Comparison of ENCODE assay signal across 8 mouse cellular contexts in genomic region chr2:127142577-127143157, GRCm38 (mm10). TPM values are rescaled to one million over a fixed set of nuclear protein-coding genes. Genes with fewer than 3 reads are reported as not detected.
DNase-seq lines count a peak whose midpoint lies in the region; ATAC-seq and TF ChIP-seq lines count a peak whose summit lies in the region.

No protein-coding gene starts in this region.

- H3K9me3 ChIP-seq in heart, embryonic 10.5 days, result no peaks in the 10 kb centered on the region
- peaks cover 3% of the 10 kb centered on the region for H3K9me3 ChIP-seq in G1E (replicated peaks)
- H3K9me3 ChIP-seq in heart, embryonic 14.5 days (ENCODE audit: control insufficient read depth, low read length), result peaks cover 3% of the 10 kb centered on the region; the same call in 1 of the 2 replicates
- no peaks in the 10 kb centered on the region for H3K9me3 ChIP-seq in liver, embryonic 13.5 days (replicated peaks)

- TF ChIP-seq CTCF in G1E (IDR thresholded peaks at IDR 0.05; ENCODE audit: low read depth, low read length), result no peak

- peak overlapping the region; percentile 82 for H3K4me2 ChIP-seq in heart, embryonic 14.5 days (ENCODE audit: low read length)
- H3K4me2 ChIP-seq in liver, embryonic 13.5 days, result peak overlapping the region; percentile 91

- H3K27ac ChIP-seq in heart, embryonic 10.5 days, result peak overlapping the region; percentile 85
- H3K27ac ChIP-seq in heart, embryonic 14.5 days (replicated peaks in 1 of 2; ENCODE audit: control insufficient read depth in 1 of 2, insufficient read depth in 1 of 2, low read depth in 2 of 2, low read length in 2 of 2), result no peak overlapping the region
- peak overlapping the region; percentile 68 for H3K27ac ChIP-seq in liver, embryonic 13.5 days

- peaks cover 24% of the 10 kb centered on the region for H3K4me1 ChIP-seq in heart, embryonic 10.5 days
- H3K4me1 ChIP-seq in G1E (ENCODE audit: insufficient read depth, low read depth, low read length), result peaks cover 83% of the 10 kb centered on the region
- peaks cover 3 to 14% of the 10 kb centered on the region in 2 experiments for H3K4me1 ChIP-seq in heart, embryonic 14.5 days (ENCODE audit: control insufficient read depth in 2 of 2, insufficient read depth in 2 of 2, low read length in 2 of 2)
- H3K4me1 ChIP-seq in liver, embryonic 13.5 days (replicated peaks), result peaks cover 81% of the 10 kb centered on the region

- no peak for DNase-seq in heart, embryonic 10.5 days (ENCODE audit: low spot score)
- no peak for DNase-seq in heart, adult 8-10 months (ENCODE audit: low spot score)
- DNase-seq in G1E (ENCODE audit: low spot score), result no peak
- DNase-seq in liver, embryonic 13.5 days, result no peak
- no peak for DNase-seq in urinary bladder, adult 2 months (ENCODE audit: low spot score)
- DNase-seq in urinary bladder, postnatal 25 days (ENCODE audit: low spot score), result no peak
- DNase-seq in frontal cortex, postnatal 10 days (ENCODE audit: low spot score in 2 of 2), result no peak

- no peak for ATAC-seq in G1E (ENCODE audit: extremely low read depth, insufficient number of reproducible peaks, low FRiP score, poor library complexity, severe bottlenecking)
- no peak for ATAC-seq in heart, embryonic 14.5 days (ENCODE audit: insufficient number of reproducible peaks, insufficient read depth, low FRiP score, low read depth)
- no peak for ATAC-seq in liver, embryonic 13.5 days (ENCODE audit: low read depth)

- peaks cover 25% of the 10 kb centered on the region for H3K36me3 ChIP-seq in heart, embryonic 10.5 days
- peaks cover 49% of the 10 kb centered on the region for H3K36me3 ChIP-seq in G1E (replicated peaks)
- H3K36me3 ChIP-seq in heart, embryonic 14.5 days (ENCODE audit: control insufficient read depth, insufficient read depth, low read length), result peaks cover 21% of the 10 kb centered on the region; the same call in 1 of the 2 replicates
- peaks cover 36% of the 10 kb centered on the region for H3K36me3 ChIP-seq in liver, embryonic 13.5 days

- H3K9ac ChIP-seq in heart, embryonic 14.5 days (ENCODE audit: low read length), result peak overlapping the region; percentile 73
- H3K9ac ChIP-seq in liver, embryonic 13.5 days, result peak overlapping the region; percentile 84

- peaks cover 22% of the 10 kb centered on the region for H3K27me3 ChIP-seq in heart, embryonic 10.5 days (ENCODE audit: insufficient read depth, poor library complexity, severe bottlenecking)
- H3K27me3 ChIP-seq in G1E (ENCODE audit: insufficient read depth, low read length), result no peaks in the 10 kb centered on the region
- H3K27me3 ChIP-seq in heart, embryonic 14.5 days (ENCODE audit: control insufficient read depth, insufficient read depth, low read length), result 0 out of 2 replicates have a peak, but pooled peaks cover 7% of the 10 kb centered on the region
- no peaks in the 10 kb centered on the region for H3K27me3 ChIP-seq in liver, embryonic 13.5 days

- WGBS in heart, embryonic 10.5 days, result 13% methylated on average over 6 of the region's 6 CpGs
- 14% methylated on average over 6 of the region's 6 CpGs for WGBS in heart, embryonic 14.5 days
- 9% methylated on average over 6 of the region's 6 CpGs for WGBS in liver, embryonic 13.5 days (ENCODE audit: insufficient replicate concordance)

- peak overlapping the region; percentile 68 for H3K4me3 ChIP-seq in heart, embryonic 10.5 days
- H3K4me3 ChIP-seq in G1E (ENCODE audit: low read depth, low read length), result peak overlapping the region; percentile 78
- peak overlapping the region; percentile 51 to 70 for H3K4me3 ChIP-seq in heart, embryonic 14.5 days (ENCODE audit: control insufficient read depth in 1 of 2, insufficient read depth in 1 of 2, low read depth in 1 of 2, low read length in 2 of 2)
- peak overlapping the region; percentile 73 for H3K4me3 ChIP-seq in liver, embryonic 13.5 days (replicated peaks)

RNA-seq across cellular contexts. Expression of gene Itpripl1, which starts 0.6 kb away (rescaled TPM):
- 12.4 and 13.1 TPM in 2 replicates for polyA plus RNA-seq in heart, embryonic 10.5 days (2016; fragmentation: Nextera tagmentation; extraction: Ambion mirVana)
- 10 to 100 TPM in 3 of 4 experiments, 1 to 10 TPM in 1; 8.9 to 13.5 (median 13.3) TPM for total RNA-seq in heart, adult 8-10 months (2022)
- total RNA-seq in G1E (2014; fragmentation: Nextera tagmentation), result 25.5 and 27.1 TPM in 2 replicates
- 38.7 and 44.4 TPM in 2 replicates for total RNA-seq in G1E (2017)
- 7.0 and 10.8 TPM in 2 replicates for polyA plus RNA-seq in G1E (2012)
- 11.5 and 11.8 TPM in 2 replicates for polyA plus RNA-seq in heart, embryonic 14.5 days (2014; fragmentation: Nextera tagmentation; extraction: Ambion mirVana)
- 31.4 and 31.7 TPM in 2 replicates for polyA plus RNA-seq in liver, embryonic 13.5 days (2015; fragmentation: Nextera tagmentation; extraction: Ambion mirVana)
- 10.4 and 11.0 TPM in 2 replicates for polyA plus RNA-seq in urinary bladder, adult 2 months (2012; rRNA removed)

RNA-seq across cellular contexts. Expression of gene Ncaph, which starts 8.9 kb away (rescaled TPM):
- polyA plus RNA-seq in heart, embryonic 10.5 days (2016; fragmentation: Nextera tagmentation; extraction: Ambion mirVana), result 70.9 and 76.9 TPM in 2 replicates
- 1 to 10 TPM in 1 of 4 experiments, under 1 TPM in 3; 0.52 to 1.4 (median 0.52) TPM for total RNA-seq in heart, adult 8-10 months (2022)
- total RNA-seq in G1E (2014; fragmentation: Nextera tagmentation) (114 and 122 TPM in 2 replicates), G1E (2017) (96.4 and 103 TPM in 2 replicates)
- polyA plus RNA-seq in G1E (2012), result 12.6 and 19.4 TPM in 2 replicates
- polyA plus RNA-seq in heart, embryonic 14.5 days (2014; fragmentation: Nextera tagmentation; extraction: Ambion mirVana), result 46.9 and 50.2 TPM in 2 replicates
- polyA plus RNA-seq in liver, embryonic 13.5 days (2015; fragmentation: Nextera tagmentation; extraction: Ambion mirVana), result 59.3 and 74.5 TPM in 2 replicates
- 2.6 and 3.2 TPM in 2 replicates for polyA plus RNA-seq in urinary bladder, adult 2 months (2012; rRNA removed)

Comparison
In these comparisons a context has a peak if more than half of its experiments do, and no peak if none do; other contexts are left out.
1. H3K27ac ChIP-seq: peak in heart, embryonic 10.5 days (single experiment) and liver, embryonic 13.5 days (single experiment); none in heart, embryonic 14.5 days (0 of 2).
2. Peak in every context shown above with its lines, with median percentiles within 50 percentile points of each other: H3K4me3 ChIP-seq.